Mouse (Mus musculus): Measurements from ENCODE around the gene Shpk. TPM values are rescaled to one million over a fixed set of nuclear protein-coding genes. Genes with fewer than 3 reads are reported as not detected.

Shpk gene
- polyA plus RNA-seq, 1 experiment: 1.3 TPM

DNA sequence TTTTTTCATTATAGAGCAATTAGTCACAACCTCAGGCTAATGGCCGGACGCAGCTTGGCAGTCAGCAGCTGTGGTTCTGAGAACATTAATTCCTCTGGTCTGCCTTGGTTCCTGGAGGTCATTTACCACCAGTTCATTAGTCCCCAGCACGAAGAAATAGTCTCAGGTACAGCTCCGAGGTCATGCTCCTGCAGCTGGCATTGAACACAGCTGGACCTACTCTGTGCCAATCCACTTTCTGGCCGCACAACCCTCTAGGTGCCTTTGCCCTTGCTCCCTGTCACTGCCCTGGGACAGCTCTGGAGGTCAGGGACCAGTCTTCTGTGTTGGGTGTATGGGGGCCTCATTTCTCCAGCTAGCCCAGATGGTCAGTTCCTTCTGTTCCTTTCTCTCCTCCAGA is 29.6 kb downstream of the Shpk start:
- Histone ChIP-seq H3ac (ENCODE audit: control insufficient read depth, insufficient read length) (no peak overlapping the region), H3K79me2 (ENCODE audit: control insufficient read depth, insufficient read depth) (no peaks in the 10 kb centered on the region), H3K36me3 (ENCODE audit: control insufficient read depth, insufficient read depth) (no peaks in the 10 kb centered on the region), H3K27me3 (ENCODE audit: control insufficient read depth, insufficient read depth, insufficient read length) (no peaks in the 10 kb centered on the region), H3K4me3 (no peak overlapping the region), H3K4me2 (ENCODE audit: low read depth) (no peak overlapping the region)
- TF ChIP-seq TCF3 (IDR thresholded peaks at IDR 0.05; ENCODE audit: insufficient read length, low read depth) (no peak), E2F4 (IDR thresholded peaks at IDR 0.05; ENCODE audit: insufficient read depth) (no peak), MYOG (IDR thresholded peaks at IDR 0.05; ENCODE audit: control insufficient read depth in 1 of 3, insufficient read depth in 1 of 3, insufficient read length in 2 of 3, low read depth in 2 of 3) (no peak), REST (IDR thresholded peaks at IDR 0.05; ENCODE audit: insufficient read depth, insufficient read length) (no peak)

- H3K27me3 ChIP-seq (ENCODE audit: control insufficient read depth, insufficient read depth, insufficient read length): no peaks in the 10 kb centered on the region
- no peak overlapping the region for H3ac ChIP-seq (ENCODE audit: control insufficient read depth, insufficient read length)
- H3K36me3 ChIP-seq (ENCODE audit: control insufficient read depth, insufficient read depth): no peaks in the 10 kb centered on the region
- H3K4me3 ChIP-seq: no peak overlapping the region
- TF ChIP-seq TCF3 (IDR thresholded peaks at IDR 0.05; ENCODE audit: insufficient read length, low read depth) (no peak), MYOG (IDR thresholded peaks at IDR 0.05; ENCODE audit: control insufficient read depth in 1 of 3, insufficient read depth in 1 of 3, insufficient read length in 2 of 3, low read depth in 2 of 3) (no peak), E2F4 (IDR thresholded peaks at IDR 0.05; ENCODE audit: insufficient read depth) (no peak)
- H3K4me2 ChIP-seq (ENCODE audit: low read depth): no peak overlapping the region
- no peaks in the 10 kb centered on the region for H3K79me2 ChIP-seq (ENCODE audit: control insufficient read depth, insufficient read depth)
Observed at GRCm38 (mm10) chr11:73230081-73230480, 30.8 kb downstream of the Shpk start.

- TF ChIP-seq USF1 (IDR thresholded peaks at IDR 0.05; ENCODE audit: low read depth) (peak; percentile 50), MYOG (IDR thresholded peaks at IDR 0.05; ENCODE audit: control insufficient read depth in 1 of 3, insufficient read depth in 1 of 3, insufficient read length in 2 of 3, low read depth in 2 of 3) (no peak)
- H3ac ChIP-seq (ENCODE audit: control insufficient read depth, insufficient read length): no peak overlapping the region
- no peaks in the 10 kb centered on the region for H3K79me2 ChIP-seq (ENCODE audit: control insufficient read depth, insufficient read depth)
- no peaks in the 10 kb centered on the region for H3K36me3 ChIP-seq (ENCODE audit: control insufficient read depth, insufficient read depth)
- no peak overlapping the region for H3K4me2 ChIP-seq (ENCODE audit: low read depth)
- no peaks in the 10 kb centered on the region for H3K27me3 ChIP-seq (ENCODE audit: control insufficient read depth, insufficient read depth, insufficient read length)
- no peak overlapping the region for H3K4me3 ChIP-seq
Observed at GRCm38 (mm10) chr11:73232513-73232912, 33.3 kb downstream of the Shpk start.

DNA sequence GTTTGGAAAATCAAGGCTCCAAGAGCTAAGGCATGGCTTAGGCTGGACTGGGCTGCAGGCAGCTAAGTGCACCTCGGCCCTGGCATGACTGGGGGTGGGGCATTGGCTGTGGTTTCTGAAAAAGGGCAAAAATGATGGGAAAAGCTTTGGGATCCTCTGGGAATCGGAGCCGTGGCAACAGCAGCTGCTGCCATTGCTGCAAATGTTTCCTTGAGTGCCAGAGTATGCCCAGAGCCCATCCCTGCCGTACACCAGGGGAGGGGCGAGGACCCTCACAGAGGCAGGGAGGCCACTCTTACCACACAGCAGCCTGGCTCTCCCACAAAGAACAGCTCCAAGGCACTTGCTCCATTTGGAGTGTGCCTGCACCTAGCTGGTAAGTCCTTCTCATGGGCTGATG is 34.7 kb downstream of the Shpk start, which contains the start of gene Trpv1:
TSS of gene Trpv1 (plus strand) at position 301 of the 400 bp plus-strand sequence.
- Histone ChIP-seq H3K79me2 (ENCODE audit: control insufficient read depth, insufficient read depth) (no peaks in the 10 kb centered on the region), H3K4me2 (ENCODE audit: low read depth) (no peak within 1 kb of the TSS), H3K27me3 (ENCODE audit: control insufficient read depth, insufficient read depth, insufficient read length) (peaks cover 5% of the 10 kb centered on the region), H3K36me3 (ENCODE audit: control insufficient read depth, insufficient read depth) (no peaks in the 10 kb centered on the region), H3K4me3 (no peak within 1 kb of the TSS), H3ac (ENCODE audit: control insufficient read depth, insufficient read length) (no peak within 1 kb of the TSS)
- TF ChIP-seq TCF12 (IDR thresholded peaks at IDR 0.05; ENCODE audit: insufficient read depth, poor library complexity, severe bottlenecking) (no peak), MYOG (IDR thresholded peaks at IDR 0.05; ENCODE audit: control insufficient read depth in 1 of 3, insufficient read depth in 1 of 3, insufficient read length in 2 of 3, low read depth in 2 of 3) (no peak), SRF (IDR thresholded peaks at IDR 0.05; ENCODE audit: control insufficient read depth, insufficient read length, low read depth) (no peak), MYOD1 (IDR thresholded peaks at IDR 0.05; ENCODE audit: control insufficient read depth in 1 of 3, insufficient read length in 2 of 3, low read depth in 2 of 3) (no peak), POLR2A (IDR thresholded peaks at IDR 0.05; ENCODE audit: insufficient read length, low read depth) (no peak), TCF3 (IDR thresholded peaks at IDR 0.05; ENCODE audit: insufficient read length, low read depth) (no peak), MAX (IDR thresholded peaks at IDR 0.05; ENCODE audit: low read depth) (no peak), E2F4 (IDR thresholded peaks at IDR 0.05; ENCODE audit: insufficient read depth) (no peak), CEBPB (IDR thresholded peaks at IDR 0.05; ENCODE audit: insufficient read depth, poor library complexity, severe bottlenecking) (no peak), REST (IDR thresholded peaks at IDR 0.05; ENCODE audit: insufficient read depth, insufficient read length) (no peak), USF1 (IDR thresholded peaks at IDR 0.05; ENCODE audit: low read depth) (no peak), POLR2AphosphoS2 (IDR thresholded peaks at IDR 0.05; ENCODE audit: insufficient read length, low read depth) (no peak)

- Histone ChIP-seq H3K4me3 (no peak overlapping the region), H3K27me3 (ENCODE audit: control insufficient read depth, insufficient read depth, insufficient read length) (peaks cover 10% of the 10 kb centered on the region), H3K4me2 (ENCODE audit: low read depth) (no peak overlapping the region), H3K79me2 (ENCODE audit: control insufficient read depth, insufficient read depth) (no peaks in the 10 kb centered on the region), H3K36me3 (ENCODE audit: control insufficient read depth, insufficient read depth) (no peaks in the 10 kb centered on the region), H3ac (ENCODE audit: control insufficient read depth, insufficient read length) (no peak overlapping the region)
- TF ChIP-seq POLR2AphosphoS2 (IDR thresholded peaks at IDR 0.05; ENCODE audit: insufficient read length, low read depth) (no peak), CEBPB (IDR thresholded peaks at IDR 0.05; ENCODE audit: insufficient read depth, poor library complexity, severe bottlenecking) (no peak), SRF (IDR thresholded peaks at IDR 0.05; ENCODE audit: control insufficient read depth, insufficient read length, low read depth) (no peak), REST (IDR thresholded peaks at IDR 0.05; ENCODE audit: insufficient read depth, insufficient read length) (no peak), TCF3 (IDR thresholded peaks at IDR 0.05; ENCODE audit: insufficient read length, low read depth) (no peak), MYOD1 (IDR thresholded peaks at IDR 0.05; ENCODE audit: control insufficient read depth in 1 of 3, insufficient read length in 2 of 3, low read depth in 2 of 3) (no peak)
Observed at GRCm38 (mm10) chr11:73235990-73236701, 36.9 kb downstream of the Shpk start.
